Mouse (Mus musculus) adipose tissue, adult 10 weeks (tissue): ENCODE results near the gene Uba52. TPM values are rescaled to one million over a fixed set of nuclear protein-coding genes. Genes with fewer than 3 reads are reported as not detected.

ENCODE experiments used
- polyA plus RNA-seq: library from polyadenylated mRNA; stranded (reverse); fragments of 350-450 nt; fragmentation: Illumina TruSeq; extraction: RNeasy Lipid Tissue Mini Kit (QIAGEN cat#74804); gene quantifications from one replicate; pipeline ENCODE4 v1.2.3, GENCODE M21; 2014; ENCODE audit warnings: low read depth, low replicate concordance

The Uba52 gene
- polyA plus RNA-seq, result 1,821 TPM

DNA sequence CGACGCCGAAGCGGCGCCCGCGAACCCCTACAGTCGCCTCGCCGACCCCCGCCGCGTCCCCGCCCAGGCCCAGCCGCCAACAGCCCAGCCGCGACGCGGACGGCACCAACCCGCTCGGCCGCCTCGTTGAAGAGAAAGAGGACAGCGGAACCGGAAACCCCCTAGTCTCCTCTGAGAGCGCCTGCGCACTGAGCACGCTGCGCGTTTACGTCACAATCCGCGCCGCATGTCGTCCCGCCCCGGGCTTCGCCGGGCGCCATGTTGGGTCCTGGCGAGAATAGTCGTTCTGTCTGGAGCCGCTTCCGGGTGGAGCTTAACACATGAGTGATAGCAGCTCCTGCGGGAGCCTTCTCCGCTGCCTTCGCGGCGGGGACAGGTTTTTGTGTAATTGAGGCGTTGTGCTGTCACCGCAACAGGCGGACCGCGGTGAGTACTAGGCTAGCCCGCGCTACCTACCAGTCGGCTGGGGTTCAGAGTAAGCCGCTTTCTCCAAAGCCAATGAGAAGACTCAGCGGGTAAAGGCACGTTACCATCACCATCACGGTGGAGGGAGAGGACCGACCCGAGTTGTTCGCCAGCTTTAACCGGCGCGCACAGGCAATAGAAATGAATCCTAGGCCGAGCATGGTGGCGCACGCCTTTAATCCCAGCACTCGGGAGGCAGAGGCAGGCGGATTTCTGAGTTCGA lies at the start of gene Uba52:
Uba52 (minus strand) TSS at position 574 of the 688 bp plus-strand sequence.

GRCm38 (mm10) chr8:70539077-70539813 lies 28.6 kb upstream of the Uba52 start, which contains the start of gene Ell:
Gene Ell, plus strand, starts transcription at chr8:70539457.

DNA sequence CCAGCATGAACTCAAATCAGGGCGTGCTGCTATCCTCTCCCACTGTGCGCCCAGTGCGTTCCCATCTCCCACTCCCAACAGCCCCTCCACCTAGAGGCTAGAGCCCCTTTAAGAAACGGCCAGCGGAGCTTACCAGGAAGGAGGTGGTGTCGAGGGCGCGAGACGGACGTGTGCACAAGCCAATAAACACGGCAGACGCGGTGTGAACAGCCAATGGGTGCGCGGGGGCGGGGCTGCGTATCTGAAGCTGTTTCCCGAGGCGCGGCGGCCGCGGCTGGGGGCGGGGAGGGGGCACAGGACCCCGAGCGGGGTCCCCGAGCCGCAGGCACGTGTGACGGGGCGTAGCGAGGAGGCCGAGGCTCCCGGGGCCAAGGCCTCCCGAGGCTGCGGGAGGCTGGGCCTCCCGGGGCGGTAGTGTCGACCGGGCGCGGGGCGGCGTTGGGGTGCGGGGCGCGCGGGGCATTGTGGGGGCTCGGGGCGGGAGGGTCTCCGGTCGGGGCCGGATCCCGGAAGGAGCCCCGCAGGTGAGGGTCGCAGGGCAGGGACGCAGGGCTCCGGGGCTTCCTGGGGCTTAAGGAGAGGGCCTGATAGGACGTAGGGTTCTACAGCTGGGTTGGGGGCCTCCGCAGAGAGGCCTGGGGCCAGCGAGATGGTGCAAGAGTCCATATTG lies 17.0 kb upstream of the Uba52 start, which contains the start of the genes Fkbp8 and Kxd1:
Fkbp8 (plus strand) TSS at position 213 of the 670 bp plus-strand sequence.
Kxd1 (minus strand) TSS at position 445 of the 670 bp plus-strand sequence.

GRCm38 (mm10) chr8:70506328-70507026 lies 4.1 kb downstream of the Uba52 start, which contains the start of gene Rex1bd:
Gene Rex1bd, minus strand, starts transcription at chr8:70506752.

DNA sequence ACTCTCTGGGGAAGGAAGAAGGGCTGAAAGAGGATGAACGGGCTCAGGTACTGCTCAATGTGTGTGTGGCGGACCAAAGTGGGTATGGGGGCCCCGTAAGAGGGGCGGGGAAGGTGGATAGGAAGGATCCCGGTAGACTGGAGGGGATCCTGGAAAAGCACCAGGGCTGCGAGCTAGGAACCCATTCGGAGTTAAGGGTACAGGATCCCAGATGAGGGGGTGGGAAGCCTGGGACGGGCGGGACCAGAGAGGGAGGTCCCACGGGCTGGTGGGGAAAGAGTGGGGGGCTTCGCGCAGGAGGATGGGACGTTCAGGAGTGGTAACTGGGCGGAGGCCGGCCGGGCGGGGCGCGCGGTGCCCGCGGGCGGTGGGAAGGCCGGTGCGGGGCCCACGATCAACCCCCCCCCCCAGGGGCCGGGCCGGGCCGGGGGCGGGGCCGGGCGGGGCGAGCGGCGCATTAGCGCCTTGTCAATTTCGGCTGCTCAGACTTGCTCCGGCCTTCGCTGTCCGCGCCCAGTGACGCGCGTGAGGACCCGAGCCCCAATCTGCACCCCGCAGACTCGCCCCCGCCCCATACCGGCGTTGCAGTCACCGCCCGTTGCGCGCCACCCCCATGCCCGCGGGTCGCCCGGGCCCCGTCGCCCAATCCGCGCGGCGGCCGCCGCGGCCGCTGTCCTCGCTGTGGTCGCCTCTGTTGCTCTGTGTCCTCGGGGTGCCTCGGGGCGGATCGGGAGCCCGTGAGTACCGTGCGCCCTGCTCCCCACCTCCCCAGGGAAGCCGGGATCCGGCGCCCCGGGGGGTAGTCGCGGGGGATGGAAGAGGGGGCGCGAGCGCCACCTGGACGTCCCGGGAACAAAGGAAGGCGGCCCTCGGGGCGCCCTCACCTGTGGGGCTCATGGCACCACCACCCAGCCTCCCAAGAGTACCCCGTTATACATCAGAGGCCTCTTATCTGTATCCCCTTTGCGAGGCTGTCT lies 17.6 kb downstream of the Uba52 start, which contains the start of gene Crlf1:
Crlf1 (plus strand) TSS at position 495 of the 977 bp plus-strand sequence.

GRCm38 (mm10) chr8:70486941-70487520 lies 23.6 kb downstream of the Uba52 start, which contains the start of gene Tmem59l:
Gene Tmem59l, minus strand, starts transcription at chr8:70487358.

DNA sequence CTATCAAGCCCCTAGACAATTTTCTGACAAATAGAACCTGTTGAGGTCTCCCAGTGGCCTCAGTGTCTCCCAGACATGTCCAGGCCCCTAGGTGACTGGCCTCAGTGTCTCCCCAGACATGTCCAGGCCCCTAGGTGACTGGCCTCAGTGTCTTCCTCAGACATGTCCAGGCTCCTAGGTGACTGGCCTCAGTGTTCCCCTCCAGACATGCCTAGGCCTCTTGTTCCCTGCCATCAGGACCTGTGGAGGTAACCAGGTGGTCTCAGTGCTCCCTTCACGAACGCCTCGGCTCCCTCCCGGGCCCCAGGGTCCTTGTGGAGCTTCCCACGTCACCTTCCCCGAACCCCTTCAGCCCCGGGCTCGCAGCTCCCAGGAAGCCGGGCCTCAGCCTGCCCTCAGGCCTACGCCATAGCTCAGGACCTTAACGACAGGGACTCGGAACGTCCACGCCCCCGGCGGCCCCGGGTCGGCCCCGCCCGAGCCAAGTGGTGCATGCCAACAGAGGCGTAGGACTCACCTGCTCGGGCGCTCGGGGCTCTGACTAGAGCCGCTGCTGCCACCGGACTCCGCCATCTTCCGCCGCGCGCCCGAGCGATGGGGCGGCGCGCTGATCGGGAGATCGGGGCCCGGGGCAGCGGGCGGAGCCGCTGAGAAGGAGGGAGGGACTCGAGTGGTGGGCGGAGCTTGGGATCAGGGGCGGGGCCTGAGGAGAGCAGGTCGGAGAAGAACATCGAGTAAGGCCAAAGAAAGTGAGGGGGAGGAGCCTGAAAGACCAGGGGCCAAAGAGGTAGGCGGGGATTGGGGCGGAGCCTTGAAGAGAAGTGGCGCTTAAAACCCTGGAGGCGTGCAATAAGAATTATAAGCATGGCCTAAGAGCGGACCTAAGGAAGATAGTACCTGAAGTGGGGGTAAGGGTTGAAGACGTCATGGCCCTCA lies 34.0 kb downstream of the Uba52 start, which contains the start of gene Klhl26:
Klhl26 (minus strand) TSS at position 636 of the 936 bp plus-strand sequence.

Other genes with a start within 250 kb of the Uba52 start
- gene Homer3, start 228.0 kb downstream of the Uba52 start, polyA plus RNA-seq, result 43.4 TPM
- gene Ddx49, start 208.3 kb downstream of the Uba52 start, polyA plus RNA-seq, result 40.2 TPM
- gene Cope, start 208.3 kb downstream of the Uba52 start, polyA plus RNA-seq, result 186 TPM
- 0.63 TPM for gene Cers1, start 195.0 kb downstream of the Uba52 start, polyA plus RNA-seq
- 0.31 TPM for gene Gdf1, start 181.0 kb downstream of the Uba52 start, polyA plus RNA-seq
- 31.4 TPM for gene Upf1, start 157.5 kb downstream of the Uba52 start, polyA plus RNA-seq
- gene Comp, start 137.2 kb downstream of the Uba52 start, polyA plus RNA-seq, result 6.3 TPM
- gene Crtc1, start 71.2 kb downstream of the Uba52 start, polyA plus RNA-seq, result 15.7 TPM
- gene Klhl26, start 33.8 kb downstream of the Uba52 start, polyA plus RNA-seq, result 20.7 TPM
- gene Tmem59l, start 23.4 kb downstream of the Uba52 start, polyA plus RNA-seq, result 0.74 TPM
- 2.1 TPM for gene Crlf1, start 17.6 kb downstream of the Uba52 start, polyA plus RNA-seq
- gene Rex1bd, start 4.0 kb downstream of the Uba52 start, polyA plus RNA-seq, result 92.5 TPM
- 255 TPM for gene Fkbp8, start 16.9 kb upstream of the Uba52 start, polyA plus RNA-seq
- gene Kxd1, start 17.2 kb upstream of the Uba52 start, polyA plus RNA-seq, result 67.9 TPM
- gene Ell, start 28.7 kb upstream of the Uba52 start, polyA plus RNA-seq, result 20.8 TPM
- 351 TPM for gene Isyna1, start 83.6 kb upstream of the Uba52 start, polyA plus RNA-seq
- gene Ssbp4, start 98.1 kb upstream of the Uba52 start, polyA plus RNA-seq, result 112 TPM
- gene Lrrc25, start 105.4 kb upstream of the Uba52 start, polyA plus RNA-seq, result 5.1 TPM
- 1.2 TPM for gene Gdf15, start 121.7 kb upstream of the Uba52 start, polyA plus RNA-seq
- 54.4 TPM for gene Pgpep1, start 149.6 kb upstream of the Uba52 start, polyA plus RNA-seq
- gene Lsm4, start 162.4 kb upstream of the Uba52 start, polyA plus RNA-seq, result 67.6 TPM
- 72.1 TPM for gene Jund, start 188.1 kb upstream of the Uba52 start, polyA plus RNA-seq
- 4.9 TPM for gene Iqcn, start 192.7 kb upstream of the Uba52 start, polyA plus RNA-seq
- not detected for gene Gm3336, start 207.7 kb upstream of the Uba52 start, polyA plus RNA-seq
- gene Pde4c, start 212.9 kb upstream of the Uba52 start, polyA plus RNA-seq, result 5.3 TPM
- 27.6 TPM for gene Rab3a, start 243.9 kb upstream of the Uba52 start, polyA plus RNA-seq